Mouse (Mus musculus): ENCODE data around the gene Cnnm4.

Gene Cnnm4

GRCm38 (mm10) chr1:36545845-36546600, 74.6 kb downstream of the Cnnm4 start:
- no peak for DNase-seq

DNA sequence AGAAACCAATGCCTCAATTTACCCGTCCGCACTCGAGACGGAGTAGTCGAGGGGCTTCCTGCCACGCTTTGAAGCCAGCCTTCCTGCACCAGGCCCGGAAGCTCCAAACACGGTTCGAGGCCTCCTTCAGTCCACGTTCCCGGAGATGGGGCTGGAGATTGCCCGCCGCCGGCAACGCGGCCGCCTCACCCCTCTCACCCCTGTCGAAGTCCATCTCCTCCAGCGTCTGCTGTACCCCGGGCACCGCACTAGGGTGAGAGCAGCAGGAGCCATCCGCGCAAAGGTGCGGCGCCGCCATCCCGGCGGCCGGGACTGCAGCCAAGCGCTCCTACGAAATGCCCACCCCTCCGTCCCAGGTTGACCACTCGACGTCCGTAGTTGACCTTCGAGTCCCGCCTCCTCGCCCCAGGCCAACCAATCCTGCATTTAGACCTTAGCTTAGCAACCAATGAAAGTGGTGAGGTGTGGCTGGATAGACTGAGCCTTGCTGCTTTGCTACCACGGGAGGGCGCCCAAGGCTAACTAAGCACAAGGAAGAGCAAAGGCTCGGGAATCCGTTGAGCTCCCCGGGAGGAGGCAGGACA, 75.6 kb downstream of the Cnnm4 start, which contains the start of gene Ankrd39:
Ankrd39 (minus strand) TSS at position 558 of the 584 bp plus-strand sequence.
- DNase-seq = peak; percentile 97

- DNase-seq = no peak
Measured at GRCm38 (mm10) chr1:36547981-36548598, 76.7 kb downstream of the Cnnm4 start.

DNA sequence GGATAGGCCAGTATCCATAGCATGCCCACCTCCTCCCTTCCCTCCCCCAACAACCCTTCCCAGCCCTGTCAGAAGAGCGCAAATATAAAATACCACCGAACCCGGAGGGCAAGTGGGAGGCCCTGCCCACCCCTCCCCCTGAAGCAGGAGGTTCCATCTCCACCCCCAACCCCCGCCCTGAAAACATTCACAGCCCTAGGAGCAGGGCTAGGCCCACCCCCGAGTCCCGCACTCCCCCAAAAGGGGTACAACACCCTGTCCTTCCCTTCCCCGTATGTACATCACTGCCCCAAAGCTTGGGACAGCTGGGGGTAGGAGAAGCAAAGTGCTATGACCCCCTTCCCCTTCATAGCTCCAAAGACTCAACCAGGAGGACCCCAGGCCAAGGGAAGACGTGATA, 77.4 kb downstream of the Cnnm4 start:
- DNase-seq = no peak

DNA sequence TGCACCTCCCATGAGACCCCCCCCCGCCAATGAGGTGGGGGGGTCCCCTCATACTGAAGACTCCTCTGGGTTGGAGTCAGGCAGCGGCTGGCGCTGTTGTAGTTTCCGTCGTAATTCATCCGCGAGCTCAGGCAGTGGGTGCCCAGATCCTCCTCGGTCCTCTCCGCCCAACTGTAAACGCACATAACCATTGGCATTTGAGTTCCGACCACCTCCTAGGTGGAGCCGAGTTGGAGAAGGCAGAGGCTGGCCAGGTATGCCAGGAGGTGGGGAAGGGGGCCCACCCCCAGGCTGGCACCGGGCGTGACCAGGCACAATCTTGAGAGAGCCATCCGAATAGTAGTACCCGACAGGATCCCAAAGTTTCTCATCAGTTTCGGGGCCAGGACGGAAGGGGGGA, 78.1 kb downstream of the Cnnm4 start:
- no peak for DNase-seq

- no peak for DNase-seq
Measured at GRCm38 (mm10) chr1:36550075-36550863, 78.8 kb downstream of the Cnnm4 start.

DNA sequence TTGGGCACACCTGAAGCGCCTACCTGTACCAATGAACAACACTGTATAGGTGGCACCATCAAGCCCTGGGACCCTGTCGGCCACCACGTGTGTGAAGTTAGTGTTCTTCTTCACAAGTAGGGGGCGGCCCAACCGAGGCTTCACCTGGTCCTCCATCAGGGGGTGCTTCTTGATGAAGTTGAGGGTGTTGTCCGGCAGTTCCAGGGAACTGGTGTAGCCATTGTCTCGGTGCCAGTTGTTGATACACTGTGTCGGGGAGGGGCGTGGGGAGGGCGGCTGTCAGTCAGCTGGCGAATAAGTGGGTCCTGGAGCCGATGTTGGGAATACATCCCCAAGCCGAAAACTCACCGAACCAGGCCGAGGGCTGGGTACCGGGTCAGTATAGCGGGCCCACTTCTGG, 80.5 kb downstream of the Cnnm4 start:
- no peak for DNase-seq

DNA sequence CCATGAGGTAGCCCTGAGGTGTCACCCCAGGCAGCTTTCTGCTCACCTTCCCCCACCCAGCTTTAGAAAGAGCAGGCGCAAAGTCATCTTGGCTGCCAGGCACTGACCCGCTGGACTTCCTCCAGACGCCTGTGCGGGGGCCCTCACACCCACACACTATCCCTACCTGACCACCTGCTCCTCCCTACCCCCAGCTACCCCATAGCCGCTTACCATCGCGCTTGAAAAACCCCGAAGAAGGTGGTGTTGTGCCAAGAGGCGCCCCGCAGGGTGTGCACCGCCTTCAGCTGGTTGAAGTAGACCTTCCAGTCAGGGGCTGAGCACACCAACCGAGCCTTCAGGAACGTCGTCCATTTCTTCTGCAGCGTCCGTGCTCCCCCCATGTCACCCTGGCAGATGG, 81.1 kb downstream of the Cnnm4 start:
- no peak for DNase-seq

GRCm38 (mm10) chr1:36554633-36555399, 83.4 kb downstream of the Cnnm4 start:
- no peak for DNase-seq

DNA sequence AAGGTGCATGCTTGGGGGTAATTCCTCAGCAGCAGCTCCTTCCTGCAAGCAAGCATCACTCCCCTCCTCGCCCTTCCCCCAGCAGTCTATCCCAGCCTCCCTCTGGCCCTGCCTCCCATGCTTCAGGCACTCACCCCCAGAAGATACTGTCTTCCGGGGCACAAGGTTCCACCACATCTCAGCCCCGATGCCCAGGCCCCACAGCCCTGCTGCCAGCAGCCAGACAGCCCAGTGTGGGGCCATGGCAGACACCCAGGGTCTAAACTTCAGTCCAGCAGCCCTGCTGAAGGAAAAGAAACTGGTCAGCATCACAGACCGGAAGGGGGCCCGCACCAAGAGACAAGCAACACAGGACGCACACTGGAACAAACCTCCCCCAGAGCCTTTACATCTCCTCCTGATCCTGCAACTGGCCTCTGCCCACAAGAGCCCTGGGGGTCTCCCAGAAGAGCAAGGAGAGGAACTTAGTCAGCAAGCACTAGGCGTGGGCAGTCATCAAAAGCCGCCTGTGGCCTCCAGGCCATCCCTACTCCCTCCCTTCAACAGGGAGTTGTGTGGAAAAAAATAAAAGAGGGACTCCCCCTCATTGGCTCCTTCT, 84.5 kb downstream of the Cnnm4 start:
- no peak for DNase-seq

DNA sequence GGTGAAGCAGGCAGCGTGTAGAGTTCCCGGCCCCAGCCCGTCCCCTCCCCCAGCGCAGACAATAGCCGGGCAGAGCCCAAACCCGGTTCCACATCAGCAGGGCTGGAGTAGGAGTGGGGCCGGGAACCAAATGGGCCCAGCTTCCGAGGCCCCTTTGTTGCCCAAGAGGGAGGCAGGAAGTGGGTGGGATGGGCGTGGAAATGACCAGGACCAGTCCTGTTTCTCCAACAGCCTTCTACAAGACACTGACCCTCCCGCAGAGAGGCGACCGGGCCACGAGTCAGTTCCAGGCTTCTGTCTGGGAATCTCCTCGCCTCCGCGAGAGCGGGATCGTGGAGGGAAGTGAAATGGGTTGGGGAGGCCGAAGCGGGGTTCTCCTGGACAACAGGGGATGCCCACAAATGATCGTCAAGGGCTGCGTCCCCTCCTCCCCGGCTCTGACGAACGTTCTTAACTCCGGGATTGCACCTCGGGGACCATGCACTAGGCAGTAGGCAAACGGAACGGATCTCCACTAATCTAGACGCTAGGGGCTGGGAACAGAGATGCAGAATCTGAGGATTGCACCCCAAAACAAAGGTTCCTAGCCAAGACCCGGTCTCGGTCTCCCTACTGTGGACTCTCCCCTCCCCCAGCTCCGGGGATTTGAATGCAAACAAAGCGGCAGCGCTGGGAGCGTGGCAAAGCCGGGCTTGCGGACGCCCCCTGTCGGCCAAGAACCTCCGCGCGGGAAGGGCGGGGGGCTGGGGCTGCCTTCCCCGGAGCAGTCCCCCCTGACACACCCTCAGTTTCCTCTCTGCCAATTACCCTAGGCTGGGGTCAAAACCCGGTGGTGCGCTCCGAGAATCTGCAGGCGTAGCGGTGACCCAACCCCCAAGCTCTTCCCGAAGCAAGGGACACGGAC, 85.4 kb downstream of the Cnnm4 start:
- DNase-seq = peak; percentile 91

DNA sequence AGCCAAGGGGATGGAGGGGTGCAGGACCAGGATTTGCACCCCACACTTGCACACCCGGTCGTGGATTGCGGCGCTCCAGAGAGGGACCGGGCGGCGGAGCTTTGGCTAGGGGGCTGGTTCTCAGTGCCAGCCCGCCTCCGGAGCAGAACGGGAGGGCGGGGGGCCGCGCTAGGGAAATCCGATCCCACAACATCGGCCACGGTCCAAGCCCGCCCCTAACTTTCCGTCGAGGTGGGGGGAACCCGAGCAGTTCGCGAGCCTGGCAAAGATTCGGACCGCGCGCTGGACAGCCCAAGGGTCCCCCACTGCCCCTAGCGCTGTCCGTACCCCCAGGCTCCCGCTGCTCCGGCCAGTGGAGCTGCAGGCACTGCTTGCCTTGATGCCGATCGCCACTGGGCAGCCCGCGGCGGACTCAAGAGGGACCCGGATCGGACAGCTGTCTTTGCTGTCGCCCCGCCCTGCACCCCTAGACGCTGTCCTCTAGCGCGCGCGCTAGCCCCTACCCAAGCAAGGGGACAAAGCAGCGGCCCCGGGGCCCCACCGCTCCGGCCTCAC, 86.1 kb downstream of the Cnnm4 start:
- DNase-seq = peak; percentile 81
